8 mouse cellular contexts compared by ENCODE assay signal in the genomic region with DNA sequence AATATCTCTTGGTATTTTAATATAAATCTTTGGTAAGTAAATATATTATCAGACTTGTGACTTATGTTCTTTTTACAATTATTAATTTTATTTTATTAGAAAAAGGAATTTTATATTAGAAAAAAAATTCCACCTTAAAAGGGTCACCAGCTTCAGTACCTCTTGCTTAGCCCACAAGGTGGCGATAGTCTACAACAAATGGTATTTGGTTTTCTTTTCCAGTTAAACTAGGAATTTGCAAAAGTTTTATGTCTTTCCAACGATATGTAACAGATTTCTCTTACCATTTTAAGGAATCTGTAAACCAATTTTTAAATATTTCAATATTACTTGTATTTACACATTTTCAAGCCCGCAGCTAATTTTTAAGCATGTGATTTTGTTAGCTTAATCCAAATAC. TPM values are rescaled to one million over a fixed set of nuclear protein-coding genes. Genes with fewer than 3 reads are reported as not detected.
DNase-seq lines count a peak whose midpoint lies in the region; ATAC-seq and TF ChIP-seq lines count a peak whose summit lies in the region.

No protein-coding gene starts in this region.

- TF ChIP-seq EP300 in heart, postnatal 0 days (IDR thresholded peaks at IDR 0.05; ENCODE audit: low read depth), result no peak
- no peak for TF ChIP-seq EP300 in liver, postnatal 0 days (IDR thresholded peaks at IDR 0.05; ENCODE audit: low read depth)

- no peak for ATAC-seq in intestine, postnatal 0 days
- no peak for ATAC-seq in intestine, embryonic 15.5 days
- ATAC-seq in heart, postnatal 0 days (ENCODE audit: insufficient read depth, low read depth), result no peak
- no peak for ATAC-seq in liver, postnatal 0 days

- H3K4me1 ChIP-seq in intestine, postnatal 0 days (replicated peaks; ENCODE audit: control insufficient read depth, insufficient read depth, low read length), result no peaks in the 10 kb centered on the region; the same call in 1 of the 2 replicates
- H3K4me1 ChIP-seq in intestine, embryonic 15.5 days (replicated peaks), result no peaks in the 10 kb centered on the region
- no peaks in the 10 kb centered on the region for H3K4me1 ChIP-seq in heart, postnatal 0 days (ENCODE audit: control insufficient read depth, insufficient read depth)
- H3K4me1 ChIP-seq in liver, postnatal 0 days (ENCODE audit: insufficient read depth), result peaks cover 2% of the 10 kb centered on the region; the same call in 1 of the 2 replicates

- peaks cover 7% of the 10 kb centered on the region; the same call in 1 of the 2 replicates for H3K27me3 ChIP-seq in intestine, postnatal 0 days (replicated peaks; ENCODE audit: control insufficient read depth, insufficient read depth, low read length)
- no peaks in the 10 kb centered on the region for H3K27me3 ChIP-seq in intestine, embryonic 15.5 days (replicated peaks)
- H3K27me3 ChIP-seq in heart, postnatal 0 days (ENCODE audit: control insufficient read depth, insufficient read depth, low read length), result no peaks in the 10 kb centered on the region
- H3K27me3 ChIP-seq in liver, postnatal 0 days (ENCODE audit: insufficient read depth, low read length), result peaks cover 16% of the 10 kb centered on the region; the same call in 1 of the 2 replicates

- H3K9ac ChIP-seq in intestine, postnatal 0 days (ENCODE audit: low read depth, low read length), result no peak overlapping the region
- H3K9ac ChIP-seq in intestine, embryonic 15.5 days, result no peak overlapping the region
- no peak overlapping the region for H3K9ac ChIP-seq in heart, postnatal 0 days (replicated peaks; ENCODE audit: low read depth, low read length)
- H3K9ac ChIP-seq in liver, postnatal 0 days (replicated peaks), result no peak overlapping the region

- no peaks in the 10 kb centered on the region for H3K36me3 ChIP-seq in intestine, postnatal 0 days (ENCODE audit: control insufficient read depth, insufficient read depth)
- H3K36me3 ChIP-seq in intestine, embryonic 15.5 days, result no peaks in the 10 kb centered on the region
- H3K36me3 ChIP-seq in heart, postnatal 0 days (replicated peaks; ENCODE audit: control insufficient read depth, insufficient read depth, low read length), result no peaks in the 10 kb centered on the region
- no peaks in the 10 kb centered on the region for H3K36me3 ChIP-seq in liver, postnatal 0 days (replicated peaks; ENCODE audit: insufficient read depth, low read length)

- H3K27ac ChIP-seq in intestine, postnatal 0 days (ENCODE audit: low read depth, low read length), result no peak overlapping the region
- H3K27ac ChIP-seq in intestine, embryonic 15.5 days, result no peak overlapping the region
- H3K27ac ChIP-seq in heart, postnatal 0 days (ENCODE audit: low read depth), result no peak overlapping the region
- no peak overlapping the region for H3K27ac ChIP-seq in liver, postnatal 0 days (ENCODE audit: low read depth)

- 15% methylated on average over 3 of the region's 3 CpGs for WGBS in intestine, postnatal 0 days
- 15% methylated on average over 3 of the region's 3 CpGs for WGBS in intestine, embryonic 15.5 days
- 19% methylated on average over 3 of the region's 3 CpGs for WGBS in heart, postnatal 0 days
- 22% methylated on average over 3 of the region's 3 CpGs for WGBS in liver, postnatal 0 days (ENCODE audit: insufficient replicate concordance)

- no peak overlapping the region for H3K4me2 ChIP-seq in intestine, postnatal 0 days (replicated peaks; ENCODE audit: low read depth)
- H3K4me2 ChIP-seq in intestine, embryonic 15.5 days (replicated peaks), result no peak overlapping the region
- H3K4me2 ChIP-seq in heart, postnatal 0 days (ENCODE audit: low read depth, low read length), result peak overlapping the region; percentile 41
- H3K4me2 ChIP-seq in liver, postnatal 0 days (ENCODE audit: low read depth, low read length), result no peak overlapping the region

- no peaks in the 10 kb centered on the region for H3K9me3 ChIP-seq in intestine, postnatal 0 days (ENCODE audit: control insufficient read depth)
- H3K9me3 ChIP-seq in intestine, embryonic 15.5 days, result no peaks in the 10 kb centered on the region
- H3K9me3 ChIP-seq in heart, postnatal 0 days (replicated peaks; ENCODE audit: control insufficient read depth, low read length), result no peaks in the 10 kb centered on the region
- H3K9me3 ChIP-seq in liver, postnatal 0 days (ENCODE audit: low read length), result no peaks in the 10 kb centered on the region

- peak; percentile 24 for DNase-seq in ES-CJ7 (ENCODE audit: low read depth, low spot score)
- DNase-seq in brain, adult 2 months (ENCODE audit: low read depth, low spot score), result peak; percentile 74
- DNase-seq in heart, postnatal 0 days (ENCODE audit: low spot score), result peak; percentile 53
- DNase-seq in liver, postnatal 0 days, result peak; percentile 33
- no peak for DNase-seq in B cell, adult 2 months
- no peak for DNase-seq in urinary bladder, postnatal 10 days (ENCODE audit: low spot score)

- no peak overlapping the region for H3K4me3 ChIP-seq in intestine, postnatal 0 days (ENCODE audit: low read depth, low read length)
- H3K4me3 ChIP-seq in intestine, embryonic 15.5 days (replicated peaks), result no peak overlapping the region
- H3K4me3 ChIP-seq in heart, postnatal 0 days (ENCODE audit: low read depth, low read length), result no peak overlapping the region
- no peak overlapping the region for H3K4me3 ChIP-seq in liver, postnatal 0 days (ENCODE audit: low read depth, low read length)

- peak; percentile 71 for TF ChIP-seq CTCF in intestine, postnatal 0 days (IDR thresholded peaks at IDR 0.05; ENCODE audit: low read depth)
- TF ChIP-seq CTCF in heart, postnatal 0 days (IDR thresholded peaks at IDR 0.05; ENCODE audit: low read depth), result peak; percentile 69
- peak; percentile 65 for TF ChIP-seq CTCF in liver, postnatal 0 days (IDR thresholded peaks at IDR 0.05; ENCODE audit: low read depth)

RNA-seq across cellular contexts. Expression of a gene that starts 4.2 kb away (rescaled TPM):
- polyA plus RNA-seq in intestine, postnatal 0 days (2015; fragmentation: Nextera tagmentation; extraction: Ambion mirVana), result 8.2 and 10.0 TPM in 2 replicates
- polyA plus RNA-seq in intestine, embryonic 15.5 days (2015; fragmentation: Nextera tagmentation; extraction: Ambion mirVana), result 29.6 and 31.4 TPM in 2 replicates
- 93.8 and 100 TPM in 2 replicates for total RNA-seq in heart, postnatal 0 days (2014; rRNA removed; ENCODE audit: low replicate concordance)
- polyA plus RNA-seq in heart, postnatal 0 days (2015; fragmentation: Nextera tagmentation; extraction: Ambion mirVana), result 19.9 TPM in 2 replicates
- 5.2 and 7.0 TPM in 2 replicates for polyA plus RNA-seq in liver, postnatal 0 days (2015; fragmentation: Nextera tagmentation; extraction: Ambion mirVana)

Comparison
In these comparisons a context has a peak if more than half of its experiments do, and no peak if none do; other contexts are left out.
1. DNase-seq: peak in ES-CJ7 (single experiment), brain, adult 2 months (single experiment), heart, postnatal 0 days (single experiment) and liver, postnatal 0 days (single experiment); none in B cell, adult 2 months (0 of 2) and urinary bladder, postnatal 10 days (single experiment).
2. Peak in every context shown above with its lines, with median percentiles within 50 percentile points of each other: CTCF ChIP-seq.